Mouse (Mus musculus) bone marrow, adult 2 months (tissue): ENCODE results near the gene Galnt12. TPM values are rescaled to one million over a fixed set of nuclear protein-coding genes. Genes with fewer than 3 reads are reported as not detected.

Source experiments
- H3K27ac ChIP-seq: fragments of 200-500 bp; 2 replicates; pipeline ENCODE4 v1.5.1; 2012; ENCODE audit warnings: low read depth, mild to moderate bottlenecking, control low read depth, inconsistent platforms, low read length; ENCODE audit not compliant: control insufficient read depth, poor library complexity, insufficient read depth
- H3K4me1 ChIP-seq: fragments of 200-500 bp; 2 replicates; pipeline ENCODE4 v1.6.1; 2011; ENCODE audit warnings: low read length; ENCODE audit not compliant: control insufficient read depth, insufficient read depth
- H3K4me3 ChIP-seq: fragments of 200-500 bp; replicated peaks from 2 replicates; pipeline ENCODE3; 2011; ENCODE audit warnings: mild to moderate bottlenecking, low read depth, low read length, control low read depth; ENCODE audit not compliant: control insufficient read depth
- CTCF ChIP-seq: fragments of 200-500 bp; IDR thresholded peaks from 2 replicates; pipeline ENCODE4 v1.5.1; 2011; ENCODE audit warnings: low read length, control low read depth; ENCODE audit not compliant: control insufficient read depth, insufficient read depth
- POLR2A ChIP-seq: fragments of 200-500 bp; IDR thresholded peaks from 2 replicates; pipeline ENCODE4 v1.6.1; 2011; ENCODE audit warnings: low read depth, mild to moderate bottlenecking, control low read depth, low read length, borderline replicate concordance; ENCODE audit not compliant: control insufficient read depth
- WGBS: fragments of 180-500 bp; shearing (Covaris S2); methylation state at CpG from one replicate; pipeline ENCODE4 v1.1.7; 2018; 5-methylcytosine and 5-hydroxymethylcytosine counted together
- polyA plus RNA-seq: library from polyadenylated mRNA; stranded (reverse); fragments of >200 nt; gene quantifications from 2 replicates; pipeline ENCODE4 v1.2.4, GENCODE M21; 2011; ENCODE audit warnings: low replicate concordance; ENCODE audit not compliant: missing spikeins, insufficient read depth, insufficient read length

The Galnt12 gene
- polyA plus RNA-seq, 1 experiment = 3.7 TPM

DNA sequence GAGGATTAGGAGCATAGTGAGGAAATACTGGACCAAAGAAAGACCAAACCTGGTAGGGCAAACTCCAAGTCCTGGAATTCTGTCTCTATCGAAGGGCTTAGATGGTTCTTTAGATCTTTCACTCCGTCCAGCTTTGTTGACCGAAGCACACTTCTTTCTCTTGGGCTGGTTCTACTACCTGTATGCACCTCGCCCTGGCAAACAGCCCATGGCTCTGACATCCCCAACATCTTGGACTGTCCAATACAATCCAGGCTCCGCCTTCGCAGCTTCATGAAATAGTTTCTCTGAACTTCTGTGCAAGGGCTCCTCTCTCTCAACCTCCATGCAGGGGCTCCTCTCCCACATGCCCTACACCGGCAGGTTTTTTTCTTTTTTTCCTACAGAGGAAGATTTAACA lies 7.9 kb upstream of the Galnt12 start:
- 83% methylated on average over 7 of the region's 7 CpGs for WGBS
- Histone ChIP-seq H3K4me3 (no peak overlapping the region), H3K27ac (no peak overlapping the region), H3K4me1 (no peaks in the 10 kb centered on the region; the same call in 1 of the 2 replicates)
- TF ChIP-seq POLR2A = no peak
- no peak for TF ChIP-seq CTCF

DNA sequence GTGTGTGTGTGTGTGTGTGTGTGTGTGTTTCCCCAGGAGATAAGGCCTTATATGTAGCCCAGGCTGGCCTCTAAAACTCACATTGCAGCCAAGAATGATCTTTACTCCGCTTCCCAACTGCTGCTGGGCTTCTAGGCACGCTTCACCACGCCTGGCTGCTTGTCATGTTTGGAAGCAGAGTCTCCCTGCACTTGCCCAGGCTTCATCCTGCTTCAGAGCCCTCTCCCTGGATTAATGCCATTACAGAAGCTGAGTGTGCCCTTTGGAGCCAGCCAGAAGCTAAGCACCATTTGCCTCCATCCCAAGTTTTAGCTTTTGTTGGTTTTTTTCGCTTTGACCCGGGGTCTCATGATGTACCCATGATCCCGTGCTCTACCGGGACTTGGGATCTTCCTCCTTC lies 3.0 kb upstream of the Galnt12 start:
- 80% methylated on average over 7 of the region's 7 CpGs for WGBS
- no peak overlapping the region for H3K27ac ChIP-seq
- H3K4me3 ChIP-seq = no peak overlapping the region
- TF ChIP-seq CTCF (no peak), POLR2A (no peak)
- H3K4me1 ChIP-seq = no peaks in the 10 kb centered on the region; the same call in 1 of the 2 replicates

DNA sequence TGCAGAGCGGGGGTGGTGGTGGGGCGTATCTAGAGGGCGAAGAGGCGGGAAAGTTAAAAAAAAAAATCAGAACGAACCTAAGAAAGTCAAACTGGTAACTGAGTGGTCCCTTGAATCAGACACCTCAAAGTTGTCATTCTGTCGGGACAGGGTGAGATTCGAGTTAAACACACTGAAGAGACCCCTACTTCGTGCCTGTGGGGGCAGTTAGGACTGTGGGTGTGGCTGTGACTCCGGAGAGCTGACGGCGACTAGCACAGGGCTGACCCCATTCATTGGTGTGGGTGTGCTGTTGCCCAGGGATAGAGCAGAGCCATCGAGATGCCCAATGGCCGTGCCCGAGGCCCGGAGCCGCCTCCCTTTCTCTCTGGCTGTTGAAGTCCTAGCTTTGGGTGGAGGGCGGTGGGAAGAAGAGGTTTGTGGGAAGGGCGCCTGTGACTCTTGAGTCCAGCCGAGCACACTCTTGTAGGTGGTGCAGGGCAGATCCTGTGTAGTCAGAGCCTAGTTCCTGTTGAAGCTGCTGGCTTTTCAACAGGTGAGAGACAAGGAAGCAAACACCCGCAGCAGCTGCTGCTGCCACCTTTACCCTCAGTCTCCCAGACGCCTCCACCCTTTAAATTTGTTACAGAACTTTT lies 795 bp downstream of the Galnt12 start:
- peak overlapping the region; percentile 68 for H3K4me3 ChIP-seq
- 3% methylated on average over 21 of the region's 21 CpGs for WGBS

DNA sequence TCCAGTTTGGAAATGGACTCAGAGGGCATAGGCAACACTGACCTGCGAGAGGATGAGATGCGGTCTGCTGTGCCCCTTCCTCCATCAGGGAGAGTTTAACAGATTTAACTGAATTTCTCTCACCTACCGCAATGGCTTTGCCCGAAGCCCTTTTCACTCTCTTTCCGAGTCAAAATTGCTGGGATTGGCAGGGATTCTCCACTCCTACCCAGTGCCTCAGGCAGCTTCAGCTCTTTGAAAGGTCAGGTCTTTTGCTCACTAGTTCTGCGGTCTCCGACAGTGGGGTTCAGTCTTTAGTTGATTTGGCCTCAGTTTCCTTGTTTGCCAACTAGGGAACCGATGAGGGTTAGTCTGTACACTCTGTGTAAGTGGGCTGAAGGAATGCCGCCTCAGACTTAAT lies 1.5 kb downstream of the Galnt12 start:
- no peaks in the 10 kb centered on the region; the same call in 1 of the 2 replicates for H3K4me1 ChIP-seq
- WGBS = 84% methylated on average over 9 of the region's 9 CpGs
- H3K27ac ChIP-seq = no peak overlapping the region
- TF ChIP-seq CTCF = no peak
- no peak for TF ChIP-seq POLR2A
- H3K4me3 ChIP-seq = no peak overlapping the region

More for the DNA sequence above, 795 bp downstream of the Galnt12 start:
- no peak overlapping the region for H3K27ac ChIP-seq
- H3K4me1 ChIP-seq = no peaks in the 10 kb centered on the region; the same call in 1 of the 2 replicates
- TF ChIP-seq POLR2A (no peak; the same call in 1 of the 2 replicates), CTCF (no peak)

DNA sequence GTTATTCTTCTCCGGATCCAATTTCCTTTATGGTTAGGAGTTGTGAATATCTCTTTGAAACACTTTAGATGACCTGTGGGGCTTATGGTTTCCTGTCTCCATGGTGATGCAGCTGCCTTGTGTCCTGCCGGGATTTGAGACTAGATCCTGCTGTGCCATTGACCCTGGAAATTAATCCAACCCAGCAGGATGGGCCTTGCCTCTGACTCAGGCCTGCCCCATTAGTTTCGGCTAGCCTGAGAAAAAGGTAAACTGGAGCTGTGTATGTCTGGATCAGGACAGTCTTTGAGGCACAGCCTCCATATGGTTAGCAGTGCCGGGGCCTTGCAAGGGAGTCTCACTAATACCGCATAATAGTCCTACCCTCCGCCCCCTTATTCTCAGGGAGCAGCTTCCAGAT lies 1.9 kb downstream of the Galnt12 start:
- Histone ChIP-seq H3K4me1 (no peaks in the 10 kb centered on the region; the same call in 1 of the 2 replicates), H3K4me3 (no peak overlapping the region), H3K27ac (no peak overlapping the region)
- no peak for TF ChIP-seq CTCF
- no peak for TF ChIP-seq POLR2A
- 83% methylated on average over 6 of the region's 6 CpGs for WGBS

DNA sequence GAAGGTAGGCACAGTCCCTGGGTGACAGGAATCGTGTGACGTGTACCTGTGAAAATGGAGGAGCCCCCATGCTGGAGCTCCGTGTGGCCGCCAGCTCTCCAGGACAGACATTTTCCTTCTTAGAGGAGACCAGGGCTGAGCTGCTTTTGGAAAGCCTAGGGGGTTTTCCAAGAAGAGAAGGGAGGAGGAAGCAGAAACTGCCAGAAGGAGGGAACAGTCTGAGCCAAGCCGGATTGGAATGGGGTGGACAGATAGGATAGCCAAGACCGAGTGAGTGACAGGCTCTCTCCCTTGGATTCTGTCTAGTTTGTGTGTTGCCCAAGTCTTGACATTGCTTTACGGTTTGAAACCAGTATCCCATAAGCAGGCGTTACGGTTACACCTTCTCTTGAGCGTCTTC lies 11.9 kb downstream of the Galnt12 start:
- Histone ChIP-seq H3K4me3 (no peak overlapping the region), H3K4me1 (no peaks in the 10 kb centered on the region), H3K27ac (no peak overlapping the region)
- TF ChIP-seq CTCF = no peak
- no peak for TF ChIP-seq POLR2A
- 91% methylated on average over 10 of the region's 10 CpGs for WGBS

DNA sequence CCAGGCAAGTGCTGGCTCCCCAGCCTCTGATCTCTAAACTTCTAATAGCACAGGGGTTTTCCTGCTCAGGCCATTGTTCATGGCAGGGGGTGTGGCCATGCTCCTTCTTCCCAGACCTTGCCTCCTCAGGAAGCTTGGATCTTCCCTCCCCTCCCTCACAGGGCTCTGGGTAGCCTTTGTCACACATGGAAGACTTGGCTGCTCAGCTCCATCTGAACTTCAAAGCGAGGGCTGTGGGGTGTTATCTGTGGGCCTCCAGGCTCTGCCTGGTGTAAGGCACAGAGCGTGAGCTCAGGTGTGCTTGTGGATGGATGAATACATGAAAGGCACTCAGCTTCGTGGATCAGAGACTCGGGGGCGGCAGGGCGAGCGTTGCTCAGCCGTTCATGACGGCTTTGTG lies 20.2 kb downstream of the Galnt12 start:
- no peak overlapping the region for H3K4me3 ChIP-seq
- 83% methylated on average over 9 of the region's 9 CpGs for WGBS
- no peak overlapping the region for H3K27ac ChIP-seq
- TF ChIP-seq POLR2A (no peak), CTCF (no peak)
- H3K4me1 ChIP-seq = no peaks in the 10 kb centered on the region; the same call in 1 of the 2 replicates

DNA sequence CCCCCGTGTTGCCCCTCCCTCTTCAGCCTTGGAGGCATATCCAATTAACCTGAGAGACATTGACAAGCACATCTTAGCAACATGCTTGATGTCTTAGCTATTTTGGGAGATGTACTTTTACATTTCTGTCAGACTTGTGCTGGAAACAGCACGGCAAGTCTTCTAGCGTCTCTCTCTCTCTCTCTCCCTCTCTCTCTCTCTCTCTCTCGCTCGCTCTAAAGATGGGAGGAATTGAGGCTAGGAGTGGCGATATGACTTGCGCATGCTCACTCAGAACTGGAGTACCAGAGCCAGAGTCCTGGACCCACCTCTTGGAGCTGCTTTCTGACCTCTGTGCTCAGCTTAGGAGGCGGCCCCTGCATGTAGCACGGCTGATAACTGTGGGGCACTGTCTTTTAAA lies 20.9 kb downstream of the Galnt12 start:
- Histone ChIP-seq H3K4me3 (no peak overlapping the region), H3K4me1 (no peaks in the 10 kb centered on the region; the same call in 1 of the 2 replicates), H3K27ac (no peak overlapping the region)
- 89% methylated on average over 9 of the region's 9 CpGs for WGBS
- no peak for TF ChIP-seq CTCF
- no peak for TF ChIP-seq POLR2A
